Comparison of ENCODE assay signal across 19 mouse cellular contexts in the genomic region with DNA sequence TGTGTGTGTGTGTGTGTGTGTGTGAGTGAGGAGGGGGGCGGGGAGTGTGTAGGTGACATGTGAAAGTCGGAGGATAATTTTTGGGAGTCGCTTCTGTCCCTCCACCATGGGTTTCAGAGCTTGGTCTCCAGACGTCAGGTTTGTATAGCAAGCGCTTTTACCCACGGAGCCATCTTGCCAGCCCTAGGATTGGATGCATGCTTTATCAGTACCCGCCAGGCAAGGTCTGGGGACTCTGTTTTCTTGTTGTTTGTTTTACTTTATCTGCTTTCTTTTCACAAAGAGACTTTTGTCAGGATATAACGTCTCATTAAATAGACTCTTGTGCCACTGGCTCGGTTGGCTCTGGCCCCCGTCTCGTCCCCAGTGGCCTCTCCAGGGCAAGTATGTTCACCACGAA.
A peak's percentile ranks its signal among the peaks of the same experiment; 100 is the strongest.
DNase-seq lines count a peak whose midpoint lies in the region; ATAC-seq and TF ChIP-seq lines count a peak whose summit lies in the region.
"Had no signal": no experiment of that assay in that cellular context is flagged by ENCODE, and none has a peak within 500 bp of the region (broad histone marks: within the 10 kb centered on the region; RNA-seq: fewer than 3 reads in every experiment).

No protein-coding gene starts in this region.

- no peaks in the 10 kb centered on the region for H3K36me3 ChIP-seq in MEL (ENCODE audit: control insufficient read depth in 1 of 2, insufficient read depth in 2 of 2, low read length in 2 of 2)
- no peaks in the 10 kb centered on the region for H3K36me3 ChIP-seq in liver, embryonic 13.5 days
- H3K36me3 ChIP-seq in limb, embryonic 10.5 days = no peaks in the 10 kb centered on the region
- H3K36me3 ChIP-seq in kidney, embryonic 16.5 days (ENCODE audit: insufficient read depth, low read length) = no peaks in the 10 kb centered on the region
- H3K36me3 ChIP-seq: embryonic facial prominence, embryonic 10.5 days; G1E; heart, embryonic 12.5 days had no signal

- no peaks in the 10 kb centered on the region for H3K79me2 ChIP-seq in MEL (ENCODE audit: control insufficient read depth, insufficient read depth, low read length, poor library complexity)

- peak; percentile 27 for DNase-seq in adrenal gland, postnatal 14 days
- no peak for DNase-seq in adrenal gland, adult 8-10 months
- peak; percentile 44 for DNase-seq in MEL (ENCODE audit: low read depth, low spot score)
- DNase-seq in liver, embryonic 13.5 days = peak; percentile 18
- no peak for DNase-seq in limb, embryonic 10.5 days (ENCODE audit: low spot score)
- DNase-seq: adrenal gland, postnatal 36 days; B cell, adult 2 months; cerebellum, adult 2 months; cerebellum, postnatal 10 days; forebrain, postnatal 0 days; heart, adult 18-20 months had no signal

- no peak for TF ChIP-seq EP300 in MEL (IDR thresholded peaks at IDR 0.05; ENCODE audit: low read depth in 1 of 2, low read length in 2 of 2)

- ATAC-seq in liver, embryonic 13.5 days (ENCODE audit: low read depth) = peak; percentile 65
- ATAC-seq in megakaryocyte-erythroid progenitor cell, adult 5-6 weeks (replicated peaks; ENCODE audit: low FRiP score, low TSS enrichment, poor library complexity, severe bottlenecking) = peak; percentile 86
- no peak for ATAC-seq in kidney, embryonic 16.5 days (ENCODE audit: low FRiP score, low TSS enrichment)
- ATAC-seq: CD4-positive, CD25-positive, alpha-beta regulatory T cell, adult 4 months; forebrain, embryonic 13.5 days; forebrain, postnatal 0 days had no signal

- TF ChIP-seq CTCF in MEL (IDR thresholded peaks at IDR 0.05 in 2 of 3, conservative IDR thresholded peaks at IDR 0.05 in 1 of 3; ENCODE audit: control insufficient read depth in 1 of 3, insufficient read depth in 1 of 3, low read depth in 2 of 3, low read length in 3 of 3, poor library complexity in 1 of 3, severe bottlenecking in 1 of 3) = no peak

- H3K4me1 ChIP-seq in MEL (ENCODE audit: control insufficient read depth in 1 of 2, insufficient read depth in 2 of 2, low read length in 2 of 2) = no peaks in the 10 kb centered on the region; a peak in 1 of 4 replicates
- H3K4me1 ChIP-seq in liver, embryonic 13.5 days (replicated peaks) = peaks cover 21% of the 10 kb centered on the region
- H3K4me1 ChIP-seq in limb, embryonic 10.5 days = peaks cover 13% of the 10 kb centered on the region; the same call in 1 of the 2 replicates
- H3K4me1 ChIP-seq in kidney, embryonic 16.5 days (ENCODE audit: insufficient read depth, low read length) = peaks cover 20% of the 10 kb centered on the region

- H3K27ac ChIP-seq in MEL (ENCODE audit: control insufficient read depth, low read depth, low read length) = no peak overlapping the region
- H3K27ac ChIP-seq in liver, embryonic 13.5 days = no peak overlapping the region
- H3K27ac ChIP-seq in limb, embryonic 10.5 days = no peak overlapping the region
- H3K27ac ChIP-seq in kidney, embryonic 16.5 days (ENCODE audit: low read length) = no peak overlapping the region
- H3K27ac ChIP-seq: embryonic facial prominence, embryonic 10.5 days; forebrain, embryonic 13.5 days; hindbrain, embryonic 15.5 days had no signal

- 36% methylated on average over 11 of the region's 12 CpGs for WGBS in liver, embryonic 13.5 days (ENCODE audit: insufficient replicate concordance)
- 89% methylated on average over 12 of the region's 12 CpGs for WGBS in limb, embryonic 10.5 days
- 77% methylated on average over 12 of the region's 12 CpGs for WGBS in kidney, embryonic 16.5 days

- no peak overlapping the region for H3K9ac ChIP-seq in MEL (ENCODE audit: control insufficient read depth, low read depth, low read length, poor library complexity, severe bottlenecking)
- no peak overlapping the region for H3K9ac ChIP-seq in liver, embryonic 13.5 days
- no peak overlapping the region for H3K9ac ChIP-seq in kidney, embryonic 16.5 days (replicated peaks; ENCODE audit: low read length)
- H3K9ac ChIP-seq: forebrain, embryonic 13.5 days; forebrain, postnatal 0 days; heart, embryonic 12.5 days; hindbrain, embryonic 15.5 days had no signal

- H3K27me3 ChIP-seq in MEL (ENCODE audit: control insufficient read depth in 1 of 2, insufficient read depth in 2 of 2, low read length in 2 of 2) = no peaks in the 10 kb centered on the region
- no peaks in the 10 kb centered on the region for H3K27me3 ChIP-seq in liver, embryonic 13.5 days
- no peaks in the 10 kb centered on the region for H3K27me3 ChIP-seq in limb, embryonic 10.5 days (ENCODE audit: low read depth, poor library complexity, severe bottlenecking)
- H3K27me3 ChIP-seq in kidney, embryonic 16.5 days (ENCODE audit: insufficient read depth, low read length) = no peaks in the 10 kb centered on the region
- H3K27me3 ChIP-seq: forebrain, embryonic 13.5 days; heart, embryonic 12.5 days; hindbrain, embryonic 15.5 days had no signal

- H3K9me3 ChIP-seq in MEL (replicated peaks; ENCODE audit: insufficient read depth, low read length) = no peaks in the 10 kb centered on the region
- no peaks in the 10 kb centered on the region for H3K9me3 ChIP-seq in liver, embryonic 13.5 days (replicated peaks)
- H3K9me3 ChIP-seq in limb, embryonic 10.5 days (replicated peaks) = no peaks in the 10 kb centered on the region
- H3K9me3 ChIP-seq in kidney, embryonic 16.5 days (ENCODE audit: low read length) = no peaks in the 10 kb centered on the region
- H3K9me3 ChIP-seq: embryonic facial prominence, embryonic 10.5 days; forebrain, embryonic 13.5 days; G1E; heart, embryonic 12.5 days; hindbrain, embryonic 15.5 days had no signal

- no peak overlapping the region for H3K4me2 ChIP-seq in liver, embryonic 13.5 days
- no peak overlapping the region for H3K4me2 ChIP-seq in kidney, embryonic 16.5 days (replicated peaks; ENCODE audit: low read depth, low read length)
- H3K4me2 ChIP-seq: forebrain, embryonic 13.5 days; heart, embryonic 12.5 days; hindbrain, embryonic 15.5 days had no signal

- H3K4me3 ChIP-seq in MEL (ENCODE audit: control insufficient read depth in 1 of 2, insufficient read depth in 1 of 2, low read depth in 2 of 2, low read length in 2 of 2) = no peak overlapping the region
- H3K4me3 ChIP-seq in liver, embryonic 13.5 days (replicated peaks) = no peak overlapping the region
- H3K4me3 ChIP-seq in limb, embryonic 10.5 days = no peak overlapping the region
- no peak overlapping the region for H3K4me3 ChIP-seq in kidney, embryonic 16.5 days (ENCODE audit: low read length)
- H3K4me3 ChIP-seq: embryonic facial prominence, embryonic 10.5 days; forebrain, embryonic 13.5 days; heart, embryonic 12.5 days; hindbrain, embryonic 15.5 days had no signal

- no peak for TF ChIP-seq RAD21 in MEL (IDR thresholded peaks at IDR 0.05; ENCODE audit: low read depth, low read length)

- TF ChIP-seq POLR2A in MEL (IDR thresholded peaks at IDR 0.05; ENCODE audit: control insufficient read depth in 1 of 2, insufficient read depth in 1 of 2, low read depth in 1 of 2, low read length in 2 of 2, poor library complexity in 1 of 2) = no peak

TF ChIP-seq in MEL, 35 proteins besides CTCF, POLR2A, EP300 and RAD21:
- no peak for TF ChIP-seq MXI1 (IDR thresholded peaks at IDR 0.05; ENCODE audit: low read depth, low read length)
- TF ChIP-seq TAL1 (IDR thresholded peaks at IDR 0.05; ENCODE audit: low read length) = peak; percentile 47
- no peak for TF ChIP-seq USF2 (IDR thresholded peaks at IDR 0.05; ENCODE audit: borderline replicate concordance in 1 of 2, insufficient read depth in 1 of 2, low read depth in 1 of 2, low read length in 2 of 2)
- TF ChIP-seq MAX (IDR thresholded peaks at IDR 0.05; ENCODE audit: low read length) = no peak

Comparison
In these comparisons a context has a peak if more than half of its experiments do, and no peak if none do; other contexts are left out.
1. DNase-seq: peak in adrenal gland, postnatal 14 days (single experiment), MEL (single experiment) and liver, embryonic 13.5 days (single experiment); none in adrenal gland, adult 8-10 months (single experiment) and limb, embryonic 10.5 days (single experiment).